Mouse (Mus musculus): ENCODE results near the gene Gje1.

The Gje1 gene

DNA sequence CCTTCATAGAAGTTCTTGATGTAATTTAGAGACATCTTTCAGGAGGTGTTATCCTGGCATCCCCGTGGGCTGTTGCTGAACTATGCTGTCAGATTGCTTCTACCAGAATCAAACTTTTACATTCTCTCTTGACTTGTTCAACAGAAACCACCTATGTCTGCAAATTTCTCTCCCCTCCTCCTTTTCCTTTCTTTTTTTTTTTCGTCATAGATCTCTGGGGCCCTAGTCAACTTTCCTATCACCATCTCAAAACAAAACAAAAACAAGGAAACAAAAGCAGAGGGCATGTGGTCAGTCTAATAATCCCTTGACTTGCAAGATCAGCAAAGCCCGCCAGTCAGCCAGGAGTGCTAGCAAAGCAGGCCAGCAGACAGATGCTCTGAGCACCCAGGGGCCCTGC, at the start of gene Gje1:
Gene Gje1, minus strand, starts transcription at position 101 of the 400 bp plus-strand sequence.
- no peak for DNase-seq (ENCODE audit: extremely low spot score, low spot score)

DNA sequence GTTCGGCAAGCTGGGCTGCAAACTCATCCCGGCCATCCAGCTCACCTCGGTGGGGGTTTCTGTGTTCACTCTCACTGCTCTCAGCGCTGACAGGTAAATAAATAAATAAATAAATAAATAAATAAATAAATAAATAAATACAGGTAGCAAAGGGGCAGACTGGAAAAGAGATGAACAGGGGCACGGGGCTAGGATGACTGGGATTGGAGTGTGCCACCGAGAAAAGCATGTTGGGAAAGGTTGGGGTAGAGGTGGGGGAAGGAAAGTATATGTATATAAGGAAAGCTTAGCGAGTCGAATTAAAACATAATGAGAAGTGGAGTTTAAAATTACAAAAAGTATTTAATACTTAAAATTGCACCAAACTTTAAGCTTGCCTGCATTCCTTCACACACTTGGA, 42.6 kb upstream of the Gje1 start:
- DNase-seq (ENCODE audit: extremely low spot score, low spot score) = no peak

DNA sequence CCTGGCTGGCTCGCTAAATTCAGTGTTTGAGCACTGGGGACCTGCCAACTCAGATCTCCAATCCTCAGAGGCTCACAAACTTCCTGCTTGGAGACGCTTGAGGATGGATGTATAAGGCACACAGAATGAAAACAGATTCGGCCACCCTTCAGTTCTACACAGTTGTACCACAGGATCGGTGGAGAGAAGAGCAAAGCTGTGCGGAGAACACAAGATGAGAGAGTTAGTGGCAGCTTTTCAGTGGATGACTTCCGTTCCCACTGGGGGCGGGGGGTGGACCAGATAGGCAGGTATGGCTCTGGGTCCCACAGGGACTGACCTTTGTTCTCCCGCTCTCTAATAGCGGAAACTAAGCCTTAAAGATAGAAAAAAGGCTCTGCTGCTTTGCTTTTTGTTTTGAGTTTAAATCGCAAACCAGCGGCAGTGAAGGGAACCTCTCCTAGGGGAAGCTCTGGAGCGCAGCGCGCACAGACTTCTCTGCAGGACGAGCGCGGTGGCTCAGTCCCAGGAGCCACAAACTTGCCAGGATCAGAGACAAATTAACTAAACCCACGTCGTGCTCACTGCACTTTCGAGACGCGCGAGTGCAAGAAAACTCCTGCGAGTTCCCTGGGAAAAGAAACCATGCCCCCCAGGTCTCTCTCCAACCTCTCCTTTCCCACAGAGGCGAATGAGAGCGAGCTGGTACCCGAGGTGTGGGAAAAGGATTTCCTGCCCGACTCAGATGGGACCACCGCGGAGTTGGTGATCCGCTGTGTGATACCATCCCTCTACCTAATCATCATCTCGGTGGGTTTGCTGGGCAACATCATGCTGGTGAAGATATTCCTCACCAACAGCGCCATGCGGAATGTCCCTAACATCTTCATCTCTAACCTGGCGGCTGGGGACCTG, 41.9 kb upstream of the Gje1 start:
- peak; percentile 39 for DNase-seq (ENCODE audit: extremely low spot score, low spot score)

DNA sequence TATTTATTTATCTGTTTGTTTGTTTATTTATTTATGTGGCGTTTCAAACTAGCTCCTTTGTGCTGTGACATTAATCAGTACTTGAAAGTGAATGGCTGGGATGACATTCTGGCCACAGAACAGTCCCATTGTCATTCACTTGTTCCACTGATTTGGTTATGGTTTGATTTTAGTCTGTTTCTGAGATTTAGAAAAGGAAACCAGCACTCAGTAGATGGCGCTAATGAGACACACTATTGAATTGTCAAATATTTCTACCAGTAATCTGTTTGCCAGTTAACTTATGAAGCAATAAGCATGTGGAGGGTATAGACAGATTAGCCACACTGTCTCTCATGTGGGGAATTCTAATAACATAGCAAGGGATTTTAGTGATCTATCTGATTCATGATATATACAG, 16.3 kb upstream of the Gje1 start:
- no peak for DNase-seq (ENCODE audit: extremely low spot score, low spot score)

DNA sequence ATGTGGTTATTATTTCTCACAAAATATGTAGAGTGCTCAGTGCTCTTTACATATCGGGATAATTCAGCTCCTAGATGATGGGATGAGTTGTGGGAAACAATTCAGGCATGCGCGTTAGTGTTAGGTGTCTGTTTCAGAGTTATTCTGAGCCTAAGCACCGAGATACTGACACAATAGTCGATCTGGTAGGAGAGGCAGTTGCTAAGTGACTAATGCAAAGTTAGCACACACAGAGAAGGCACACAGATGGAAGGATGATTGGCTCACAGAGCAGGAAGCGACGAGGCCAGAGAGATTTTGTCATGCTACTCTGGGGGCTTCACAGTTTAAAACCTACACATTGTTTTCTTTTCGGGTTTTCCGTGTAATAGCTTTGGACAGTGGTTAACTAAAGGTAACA, 7.7 kb upstream of the Gje1 start:
- no peak for DNase-seq (ENCODE audit: extremely low spot score, low spot score)

DNA sequence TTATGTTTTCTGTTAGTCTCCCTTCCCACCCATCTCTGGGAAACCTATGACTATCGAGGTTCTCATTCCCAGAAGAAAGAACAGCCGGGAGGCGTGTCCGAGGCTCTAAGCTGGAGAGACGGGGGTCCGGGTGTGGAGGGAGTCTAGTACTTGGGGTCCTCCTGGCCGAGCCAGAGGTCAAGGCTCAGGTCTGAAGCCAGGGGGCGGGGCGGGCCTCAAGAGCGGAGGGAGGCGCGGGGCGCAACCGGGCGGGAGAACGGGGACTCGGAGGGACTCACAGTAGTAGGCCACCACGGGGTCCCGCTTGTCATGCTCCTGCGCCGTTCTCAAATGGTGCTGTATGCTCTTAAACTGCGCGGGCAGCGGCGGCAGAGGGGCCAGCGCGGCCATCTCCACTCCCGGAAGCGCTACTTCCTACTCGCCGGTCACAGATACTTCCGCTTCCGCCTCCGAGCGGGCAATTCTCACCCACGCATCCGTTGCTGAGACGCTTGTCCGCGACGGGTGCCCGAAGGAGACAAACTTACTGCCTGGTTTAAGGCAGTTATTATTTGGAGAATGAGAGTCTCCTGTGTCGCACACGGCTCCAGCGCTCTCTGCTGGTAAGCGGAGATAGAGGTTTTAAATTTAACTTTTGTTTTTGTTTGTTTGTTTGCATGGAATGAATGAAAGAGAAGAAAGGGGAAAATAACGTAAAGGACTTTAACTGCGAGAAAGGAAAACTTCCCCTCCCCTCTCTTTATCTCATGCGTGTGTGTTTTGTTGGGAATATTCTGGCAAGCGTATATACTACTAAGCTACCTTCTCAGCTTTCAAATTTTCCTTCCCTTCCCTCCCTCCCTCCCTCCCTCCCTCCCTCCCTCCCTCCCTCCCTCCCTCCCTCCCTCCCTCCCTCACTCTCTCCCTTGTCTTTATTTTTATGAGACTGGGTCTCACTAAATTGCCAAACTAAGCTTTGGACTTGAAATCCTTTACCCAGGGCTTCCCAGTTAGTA, 12.6 kb downstream of the Gje1 start, which contains the start of the genes Vta1 and Nmbr:
Gene Vta1, minus strand, starts transcription at position 489 of the 995 bp plus-strand sequence.
Gene Nmbr, plus strand, starts transcription at position 520 of the 995 bp plus-strand sequence.
- DNase-seq (ENCODE audit: extremely low spot score, low spot score) = peak; percentile 93

DNA sequence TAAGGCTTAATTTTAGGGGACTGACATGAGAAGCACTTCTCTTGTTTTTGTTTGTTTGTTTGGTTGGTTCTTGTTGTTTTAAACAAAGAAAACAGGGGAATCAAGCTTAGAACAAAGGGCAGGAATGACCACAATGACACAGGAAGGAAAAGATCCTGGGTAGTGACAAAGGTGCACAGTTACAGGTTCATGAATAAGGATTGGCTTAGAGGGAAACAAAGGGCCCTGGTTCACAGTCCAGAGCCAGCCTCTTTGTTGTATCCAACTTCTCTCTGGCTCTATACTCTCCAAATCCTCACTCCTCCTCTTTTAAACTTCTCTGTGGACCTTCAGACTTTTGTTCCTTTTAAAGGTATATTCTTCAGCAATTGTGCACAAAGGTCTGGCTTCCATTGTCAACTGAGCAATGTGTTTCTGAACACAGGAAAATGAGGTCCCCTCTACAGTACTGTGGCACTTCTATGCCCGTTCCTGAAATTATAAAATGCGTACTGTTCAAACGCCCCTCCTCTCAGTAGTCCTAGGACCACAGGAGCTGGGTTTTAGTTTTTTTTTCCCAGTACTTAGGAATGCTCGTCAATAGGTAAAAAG, 14.1 kb downstream of the Gje1 start:
- DNase-seq (ENCODE audit: extremely low spot score, low spot score) = no peak

DNA sequence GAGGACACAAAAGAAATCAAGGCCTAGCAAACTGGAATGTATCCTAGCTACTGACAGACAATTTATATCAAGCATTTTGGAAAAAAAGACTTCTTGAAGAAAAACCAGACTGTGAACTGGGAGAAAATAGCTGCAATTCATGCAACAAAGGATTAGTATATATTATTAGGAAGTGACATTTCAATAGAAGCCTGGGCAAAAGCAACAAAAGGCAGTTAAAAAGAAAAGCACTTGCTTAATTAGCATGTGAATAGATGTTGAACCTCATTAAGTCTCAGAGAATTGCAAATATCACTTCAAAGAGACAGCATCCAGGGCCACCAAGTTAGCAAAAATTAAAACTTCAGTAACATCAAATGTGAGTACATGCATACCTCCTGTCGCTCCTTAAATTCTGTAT, 14.8 kb downstream of the Gje1 start:
- no peak for DNase-seq (ENCODE audit: extremely low spot score, low spot score)

DNA sequence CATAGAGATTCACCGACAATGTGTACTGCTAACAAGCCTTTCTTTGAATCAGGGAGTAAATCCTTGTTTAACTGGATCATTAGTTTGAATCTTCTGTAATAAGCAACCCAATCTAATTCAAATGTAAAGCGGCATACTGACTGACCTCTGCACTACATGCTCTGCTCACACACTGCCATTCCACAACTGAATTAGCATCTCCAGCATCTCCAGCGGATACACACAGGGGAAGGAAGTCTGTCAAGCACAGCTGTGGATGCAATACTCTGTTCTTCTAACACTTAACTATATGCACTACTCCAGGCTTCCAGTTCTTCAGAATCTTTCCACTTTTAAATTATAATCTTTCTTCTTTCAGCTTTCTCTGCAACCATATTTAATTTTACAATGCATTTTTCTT, 27.7 kb downstream of the Gje1 start:
- DNase-seq (ENCODE audit: extremely low spot score, low spot score) = no peak

DNA sequence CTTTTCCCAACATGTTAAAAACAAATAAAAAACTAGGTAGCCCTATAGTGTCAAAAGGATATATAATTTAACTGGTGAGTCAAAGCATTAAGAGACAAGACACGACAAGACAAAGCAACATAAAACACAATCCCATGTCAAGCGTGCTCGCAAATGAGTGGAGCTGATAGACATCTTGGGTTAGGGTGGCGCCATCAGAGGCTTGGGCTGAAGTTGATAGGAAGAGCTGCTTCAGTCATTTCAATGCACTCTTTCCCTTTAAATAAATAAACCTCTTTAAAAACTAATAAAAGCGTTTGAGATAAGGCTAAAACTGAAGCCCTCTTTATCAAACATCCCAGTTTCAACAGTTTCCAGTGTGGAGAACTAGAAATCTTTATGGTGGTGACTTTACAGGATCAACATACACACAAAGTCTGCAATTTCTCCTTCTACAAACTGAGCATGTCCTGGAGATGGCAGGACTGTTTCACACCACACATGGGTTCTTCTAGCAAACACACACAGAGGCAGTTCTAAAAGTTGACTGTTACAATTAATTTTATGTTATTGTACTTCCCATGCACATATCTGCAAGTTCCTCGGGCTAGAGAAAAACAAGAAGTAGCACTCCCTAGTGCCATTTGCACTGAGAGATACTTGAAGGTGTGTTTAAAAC, 29.1 kb downstream of the Gje1 start:
- DNase-seq (ENCODE audit: extremely low spot score, low spot score) = no peak

DNA sequence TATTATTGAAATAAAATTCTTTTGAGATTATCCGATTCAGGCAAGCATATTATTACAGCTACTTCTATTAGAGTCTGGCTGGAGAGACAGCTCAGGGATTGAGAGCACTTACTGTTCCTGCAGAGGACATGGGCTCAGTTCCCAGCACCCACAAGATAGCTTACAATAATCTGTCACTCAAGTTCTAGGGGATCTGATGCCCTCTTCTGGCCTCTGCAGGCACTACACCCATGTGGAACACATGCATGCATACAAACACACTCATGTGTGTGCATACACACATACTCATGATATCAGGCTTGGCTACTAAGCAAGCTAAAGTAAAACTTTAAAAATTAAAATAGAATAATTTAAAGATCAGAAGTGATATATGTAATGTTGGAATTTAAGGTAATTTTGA, 32.4 kb downstream of the Gje1 start:
- DNase-seq (ENCODE audit: extremely low spot score, low spot score) = no peak

DNA sequence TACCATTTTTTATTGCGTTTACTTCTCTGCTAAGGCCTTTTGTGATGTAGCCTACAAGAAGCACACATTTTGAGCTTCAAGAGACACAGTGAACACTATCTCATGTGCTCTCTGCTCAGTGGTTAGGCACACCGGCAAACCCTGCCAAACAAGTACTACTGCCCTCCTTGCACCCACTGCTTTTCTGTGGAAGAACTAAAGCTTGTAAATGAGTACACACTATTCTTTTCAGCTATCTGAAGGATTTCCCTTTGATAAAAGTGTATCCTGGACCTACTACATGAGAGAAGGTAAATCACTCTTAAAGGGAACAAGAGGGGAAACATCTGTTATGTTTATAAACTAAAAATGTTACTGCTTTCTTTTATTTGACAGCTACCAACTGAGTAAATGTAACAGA, 51.9 kb downstream of the Gje1 start:
- no peak for DNase-seq (ENCODE audit: extremely low spot score, low spot score)

All from neural tube, embryonic 10.5 days (tissue).